Mouse (Mus musculus) bone marrow, adult 2 months (tissue): ENCODE measurements around the gene Parp1.

Source experiments
- CTCF ChIP-seq: fragments of 200-500 bp; IDR thresholded peaks from 2 replicates; pipeline ENCODE4 v1.5.1; 2011; ENCODE audit warnings: low read length, control low read depth; ENCODE audit not compliant: control insufficient read depth, insufficient read depth
- POLR2A ChIP-seq: fragments of 200-500 bp; IDR thresholded peaks from 2 replicates; pipeline ENCODE4 v1.6.1; 2011; ENCODE audit warnings: low read depth, mild to moderate bottlenecking, control low read depth, low read length, borderline replicate concordance; ENCODE audit not compliant: control insufficient read depth

DNA sequence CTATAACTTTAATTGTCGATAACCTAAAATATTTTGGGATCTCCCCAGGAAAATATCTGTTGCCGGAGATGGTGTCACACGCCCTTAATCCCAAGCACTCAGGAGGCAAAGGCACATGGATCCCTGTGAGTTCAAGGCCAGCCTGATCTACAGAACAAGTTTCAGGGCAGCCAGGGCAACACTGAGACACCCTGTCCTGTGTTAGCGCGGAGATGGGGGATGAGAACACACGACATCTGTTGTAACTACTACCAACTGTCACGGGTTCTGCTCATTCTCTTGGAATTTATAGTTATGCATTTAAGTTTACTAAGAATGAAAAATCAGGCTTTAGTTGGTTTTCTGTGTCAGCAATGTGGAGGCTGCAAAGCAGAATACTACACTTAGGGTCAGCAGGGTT lies 476 bp upstream of the Parp1 start:
- TF ChIP-seq POLR2A (no peak), CTCF (no peak)
